Mouse (Mus musculus): ENCODE data around the gene Xxylt1.
"Not testable (repeated sequence)": the region's sequence is repeated elsewhere in the genome, so short reads cannot be mapped to it uniquely, and the experiment has no call there.

DNA sequence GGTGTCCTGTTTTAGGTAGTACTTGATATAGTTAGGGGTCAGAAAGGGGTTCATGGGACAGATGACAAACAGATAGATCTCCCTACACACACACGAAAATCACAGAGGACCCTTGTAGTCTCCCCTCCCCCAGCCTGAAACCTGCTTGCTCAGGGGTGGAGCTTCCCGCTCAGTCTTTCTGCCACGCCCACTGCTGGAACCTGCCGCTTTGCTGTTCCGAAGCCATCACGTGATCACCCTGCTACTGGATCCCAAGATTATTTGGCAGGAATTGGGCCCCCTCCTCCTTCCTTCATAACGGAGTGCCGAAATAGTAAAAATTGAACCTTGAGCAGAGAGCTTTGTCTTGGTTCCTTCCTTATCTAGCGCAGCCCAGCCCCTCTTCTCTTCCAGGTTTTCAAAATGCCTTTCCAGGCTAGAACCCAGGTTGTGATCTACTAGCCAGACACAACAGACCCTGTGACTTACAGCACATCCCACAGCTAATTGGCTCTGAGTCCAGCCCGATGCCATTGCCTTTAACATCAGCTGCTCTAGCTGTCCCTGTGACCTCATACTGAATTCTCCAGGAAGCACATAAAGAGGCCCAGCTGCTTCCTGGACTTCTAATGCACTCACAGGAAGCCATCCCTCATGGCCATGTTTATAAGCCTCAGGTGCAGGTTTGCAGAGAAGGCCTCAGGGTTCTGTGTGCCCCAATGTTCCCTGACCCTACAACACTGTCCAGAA lies 77.5 kb downstream of the Xxylt1 start:
- not testable (repeated sequence) for TF ChIP-seq CTCF (IDR thresholded peaks at IDR 0.05; ENCODE audit: borderline replicate concordance, extremely low read depth, insufficient read depth, insufficient read length); POLR2A (IDR thresholded peaks at IDR 0.05; ENCODE audit: borderline replicate concordance, extremely low read depth, insufficient read depth, insufficient read length, poor library complexity, severe bottlenecking)
